Mouse (Mus musculus): ENCODE measurements around the gene Gm39566.

DNA sequence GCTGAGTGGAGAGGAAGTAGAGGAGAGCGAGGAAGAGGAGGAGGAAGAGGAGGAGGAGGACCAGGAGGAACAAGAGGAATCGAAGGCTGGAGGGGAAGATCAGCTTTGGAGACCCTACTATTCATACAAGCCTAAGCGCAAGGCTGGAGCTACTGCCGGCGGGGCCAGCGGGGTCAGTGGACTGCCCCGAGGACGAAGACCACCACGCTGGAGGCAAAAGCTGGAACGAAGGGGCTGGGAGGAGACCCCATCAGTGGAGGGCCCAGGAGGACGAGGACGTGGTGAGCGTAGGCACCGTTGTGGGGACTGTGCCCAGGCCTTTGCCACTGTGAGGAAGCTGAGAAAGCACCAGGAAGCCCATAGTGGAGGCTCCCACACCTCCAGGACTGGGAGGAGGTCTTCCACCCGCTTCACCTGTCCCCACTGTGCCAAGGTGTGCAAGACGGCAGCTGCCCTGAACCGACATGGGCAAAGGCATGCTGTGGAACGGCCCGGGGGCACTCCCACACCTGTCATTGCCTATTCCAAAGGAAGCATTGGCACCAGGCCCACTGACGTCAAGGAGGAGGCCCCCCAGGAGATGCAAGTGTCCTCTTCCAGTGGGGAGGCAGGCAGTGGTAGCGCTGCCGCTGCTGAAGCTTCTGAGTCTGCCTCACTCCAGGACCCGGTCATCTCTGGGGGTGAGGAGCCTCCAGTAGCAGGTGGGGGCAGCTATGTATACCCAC lies 36.7 kb downstream of the Gm39566 start:
- TF ChIP-seq CTCF (IDR thresholded peaks at IDR 0.05; ENCODE audit: low read depth, low read length) (no peak), POLR2A (IDR thresholded peaks at IDR 0.05; ENCODE audit: insufficient read depth, low read length) (no peak)
